Mouse (Mus musculus): ENCODE measurements around the gene Tcf3.

The Tcf3 gene

GRCm38 (mm10) chr10:80433513-80434232, at the start of gene Tcf3:
Tcf3 (minus strand) TSS chr10:80433647.
- DNase-seq (ENCODE audit: low read depth, low spot score): peak; percentile 99

GRCm38 (mm10) chr10:80481002-80481401, 47.6 kb upstream of the Tcf3 start:
- DNase-seq (ENCODE audit: low read depth, low spot score): peak; percentile 51

- DNase-seq (ENCODE audit: low read depth, low spot score): no peak
Observed at GRCm38 (mm10) chr10:80478531-80478930, 45.1 kb upstream of the Tcf3 start.

GRCm38 (mm10) chr10:80475290-80475959, 42.0 kb upstream of the Tcf3 start:
- peak; percentile 83 for DNase-seq (ENCODE audit: low read depth, low spot score)

GRCm38 (mm10) chr10:80465066-80465465, 31.6 kb upstream of the Tcf3 start:
- DNase-seq (ENCODE audit: low read depth, low spot score): peak; percentile 36

GRCm38 (mm10) chr10:80464381-80465035, 31.1 kb upstream of the Tcf3 start:
- no peak for DNase-seq (ENCODE audit: low read depth, low spot score)

GRCm38 (mm10) chr10:80461346-80461745, 27.9 kb upstream of the Tcf3 start:
- no peak for DNase-seq (ENCODE audit: low read depth, low spot score)

- DNase-seq (ENCODE audit: low read depth, low spot score): no peak
Observed at GRCm38 (mm10) chr10:80460324-80460723, 26.9 kb upstream of the Tcf3 start.

GRCm38 (mm10) chr10:80459671-80460070, 26.2 kb upstream of the Tcf3 start:
- DNase-seq (ENCODE audit: low read depth, low spot score): no peak

- DNase-seq (ENCODE audit: low read depth, low spot score): no peak
Observed at GRCm38 (mm10) chr10:80459236-80459635, 25.8 kb upstream of the Tcf3 start.

- no peak for DNase-seq (ENCODE audit: low read depth, low spot score)
Observed at GRCm38 (mm10) chr10:80455697-80456096, 22.2 kb upstream of the Tcf3 start.

- no peak for DNase-seq (ENCODE audit: low read depth, low spot score)
Observed at GRCm38 (mm10) chr10:80454781-80455180, 21.3 kb upstream of the Tcf3 start.

GRCm38 (mm10) chr10:80453601-80454000, 20.2 kb upstream of the Tcf3 start:
- DNase-seq (ENCODE audit: low read depth, low spot score): no peak

GRCm38 (mm10) chr10:80450599-80450998, 17.2 kb upstream of the Tcf3 start:
- peak; percentile 94 for DNase-seq (ENCODE audit: low read depth, low spot score)

- peak; percentile 88 for DNase-seq (ENCODE audit: low read depth, low spot score)
Observed at GRCm38 (mm10) chr10:80445898-80446601, 12.6 kb upstream of the Tcf3 start.

- DNase-seq (ENCODE audit: low read depth, low spot score): no peak
Observed at GRCm38 (mm10) chr10:80445052-80445451, 11.6 kb upstream of the Tcf3 start.

GRCm38 (mm10) chr10:80444339-80445045, 11.0 kb upstream of the Tcf3 start:
- no peak for DNase-seq (ENCODE audit: low read depth, low spot score)

- no peak for DNase-seq (ENCODE audit: low read depth, low spot score)
Observed at GRCm38 (mm10) chr10:80443575-80444278, 10.3 kb upstream of the Tcf3 start.

- no peak for DNase-seq (ENCODE audit: low read depth, low spot score)
Observed at GRCm38 (mm10) chr10:80442989-80443388, 9.5 kb upstream of the Tcf3 start.

GRCm38 (mm10) chr10:80441598-80441997, 8.2 kb upstream of the Tcf3 start:
- DNase-seq (ENCODE audit: low read depth, low spot score): peak; percentile 56

GRCm38 (mm10) chr10:80440031-80440430, 6.6 kb upstream of the Tcf3 start:
- no peak for DNase-seq (ENCODE audit: low read depth, low spot score)

Data from ES-CJ7 (cell line).